Mouse (Mus musculus) kidney, adult 9 months (tissue): ENCODE data around the gene Rasgef1c.

ENCODE experiments used
- DNase-seq: peaks from one replicate; pipeline ENCODE4 v3.0.0; 2022

Rasgef1c gene

GRCm38 (mm10) chr11:49901659-49902458 is at the start of gene Rasgef1c:
Gene Rasgef1c (plus strand): TSS chr11:49901835.
- DNase-seq: peak; percentile 47

GRCm38 (mm10) chr11:49855144-49855543 is 46.5 kb upstream of the Rasgef1c start:
- DNase-seq: no peak

DNA sequence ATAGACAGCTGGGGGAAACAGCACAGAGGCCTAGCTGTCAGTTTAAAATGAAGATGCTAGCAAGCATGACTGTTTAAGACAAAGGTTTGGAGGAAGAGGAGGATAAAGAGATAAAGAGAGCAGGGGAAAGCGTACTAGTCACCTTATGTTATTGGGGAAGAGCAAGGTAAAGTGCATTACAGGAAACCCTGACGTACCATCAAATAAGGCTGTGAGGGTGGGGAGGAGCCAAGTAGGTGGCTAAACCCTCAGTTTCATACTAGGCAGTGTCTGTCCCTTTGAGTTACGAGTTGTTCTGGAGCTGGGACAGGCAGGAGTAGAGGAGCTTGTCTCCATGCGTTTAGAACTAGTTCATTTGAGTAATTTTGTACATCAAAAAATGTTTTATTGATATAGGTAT is 40.5 kb upstream of the Rasgef1c start:
- DNase-seq: no peak

GRCm38 (mm10) chr11:49863926-49864325 is 37.7 kb upstream of the Rasgef1c start:
- no peak for DNase-seq

DNA sequence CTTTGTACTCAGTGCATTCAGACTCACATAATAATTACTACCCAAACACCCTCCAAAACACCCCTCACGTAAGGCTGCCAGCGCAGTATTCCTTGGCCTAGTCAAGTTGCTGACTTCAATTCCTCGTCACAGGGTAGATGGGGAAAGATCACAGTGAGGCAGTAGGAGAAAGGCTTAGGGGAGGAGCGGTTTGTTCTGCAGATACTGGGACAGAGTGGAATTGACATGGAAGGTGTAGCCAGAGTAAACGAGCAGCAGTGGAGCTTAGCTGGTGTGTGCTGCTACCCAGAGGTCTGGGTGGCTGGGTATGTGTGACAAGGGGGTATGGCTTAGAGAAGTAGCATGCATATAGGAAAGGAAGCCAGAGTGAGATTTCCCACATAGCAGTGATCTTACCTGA is 34.3 kb upstream of the Rasgef1c start:
- no peak for DNase-seq

- DNase-seq: peak; percentile 42
Measured at GRCm38 (mm10) chr11:49869762-49870161, 31.9 kb upstream of the Rasgef1c start.

- DNase-seq: peak; percentile 22
Measured at GRCm38 (mm10) chr11:49871914-49872313, 29.7 kb upstream of the Rasgef1c start.

GRCm38 (mm10) chr11:49872779-49873178 is 28.9 kb upstream of the Rasgef1c start:
- DNase-seq: no peak

DNA sequence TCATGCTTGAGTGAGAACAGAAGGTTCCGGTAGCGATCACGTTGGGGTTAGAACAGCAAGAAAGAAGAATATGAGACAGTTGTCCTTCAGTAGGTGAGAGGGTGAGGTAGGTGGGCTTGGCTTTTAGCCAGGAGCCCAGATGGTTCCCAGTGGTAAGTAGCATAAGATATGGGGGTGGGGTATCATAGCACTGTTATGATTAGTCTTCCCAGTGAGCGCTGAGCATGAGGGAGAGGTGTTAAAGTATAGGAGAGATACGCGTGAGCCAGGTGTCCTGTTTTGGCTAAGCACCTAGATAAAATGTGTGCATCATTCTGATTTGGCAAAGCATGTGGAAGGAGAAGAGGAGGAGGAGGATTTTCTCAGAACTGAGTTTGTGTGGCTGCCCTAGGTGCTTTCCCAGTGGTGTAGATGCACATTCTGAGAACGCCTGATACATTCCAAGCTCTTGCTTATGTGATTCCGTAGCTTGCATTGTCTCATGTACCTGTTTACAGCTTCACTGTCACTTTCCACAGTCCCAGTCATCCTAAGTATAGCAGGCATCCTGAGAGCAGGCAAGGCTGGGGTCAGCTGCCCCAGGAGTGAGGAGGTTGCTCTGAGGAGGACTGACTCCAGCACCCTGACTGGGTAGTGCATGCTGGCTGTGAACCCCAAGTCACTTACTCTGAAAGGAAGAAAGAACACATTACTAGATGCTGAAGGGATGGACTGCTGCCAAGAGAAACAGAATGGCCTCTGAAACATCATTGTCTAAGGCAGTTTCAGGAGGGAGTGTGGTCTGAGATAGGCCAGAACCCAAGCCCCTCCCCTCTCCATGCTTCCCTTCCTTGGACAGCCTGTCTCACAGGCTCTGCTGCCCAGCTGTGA is 24.5 kb upstream of the Rasgef1c start:
- DNase-seq: no peak

- DNase-seq: no peak
Measured at GRCm38 (mm10) chr11:49879950-49880642, 21.5 kb upstream of the Rasgef1c start.

- DNase-seq: no peak
Measured at GRCm38 (mm10) chr11:49883394-49883793, 18.2 kb upstream of the Rasgef1c start.

DNA sequence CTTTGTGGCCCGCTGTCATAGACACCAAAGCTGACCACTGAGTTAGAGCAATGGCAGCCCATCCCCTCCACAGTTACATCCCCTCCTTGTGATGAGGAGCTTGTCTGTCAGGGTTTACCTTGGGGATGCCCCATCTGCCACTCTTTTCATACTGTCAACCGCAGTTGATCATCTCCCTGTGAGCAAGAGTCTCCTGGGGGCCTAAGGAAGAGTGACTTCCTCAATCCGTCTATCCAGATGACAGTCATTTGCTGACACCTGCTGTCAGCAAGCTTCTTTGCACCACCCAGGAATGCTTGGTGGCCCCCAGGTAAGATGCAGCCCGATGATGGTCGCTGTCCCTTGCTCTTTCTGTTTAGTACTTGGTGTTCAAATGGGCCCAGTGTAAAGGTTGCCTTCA is 13.2 kb upstream of the Rasgef1c start:
- no peak for DNase-seq

GRCm38 (mm10) chr11:49891993-49892392 is 9.6 kb upstream of the Rasgef1c start:
- DNase-seq: no peak

GRCm38 (mm10) chr11:49893806-49894205 is 7.8 kb upstream of the Rasgef1c start:
- DNase-seq: no peak

- DNase-seq: no peak
Measured at GRCm38 (mm10) chr11:49895966-49896590, 5.6 kb upstream of the Rasgef1c start.

GRCm38 (mm10) chr11:49900043-49900442 is 1.6 kb upstream of the Rasgef1c start:
- DNase-seq: no peak

DNA sequence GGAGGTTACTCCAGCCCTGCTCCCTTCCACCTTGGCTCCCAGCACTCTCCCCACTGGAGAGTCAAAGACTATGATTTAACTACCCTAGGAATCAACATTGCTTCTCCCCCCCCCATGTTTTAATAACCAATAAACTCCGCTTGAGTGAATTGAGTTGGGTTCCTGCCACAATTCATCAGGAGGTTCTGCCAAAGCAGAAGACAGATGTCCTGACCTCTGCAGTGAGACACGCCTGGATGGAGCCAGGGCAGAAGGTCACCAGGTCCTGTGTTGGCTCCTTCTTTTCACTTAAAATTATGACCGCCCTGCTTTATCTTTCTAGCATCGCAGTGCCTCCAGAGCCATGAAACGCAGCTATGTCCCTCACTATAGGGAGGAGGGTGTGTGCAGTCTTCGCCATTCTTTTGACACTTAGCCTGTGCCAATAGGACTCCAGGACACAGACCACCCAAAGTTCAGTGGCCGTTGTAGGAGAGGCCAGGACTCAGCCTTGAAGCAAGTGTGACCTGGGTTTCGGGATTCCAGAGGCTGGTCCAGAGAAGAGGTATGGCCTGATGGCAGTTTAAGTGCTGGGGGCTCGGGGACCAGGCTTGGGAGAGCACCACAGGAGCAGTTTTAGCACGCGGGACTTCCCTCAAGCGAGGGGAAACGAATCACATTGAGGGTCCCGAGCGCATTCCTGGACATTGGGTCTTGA is 525 bp upstream of the Rasgef1c start:
- DNase-seq: peak; percentile 78

- DNase-seq: peak; percentile 64
Measured at GRCm38 (mm10) chr11:49903333-49903732, 1.7 kb downstream of the Rasgef1c start.

- DNase-seq: no peak
Measured at GRCm38 (mm10) chr11:49918521-49919180, 17.0 kb downstream of the Rasgef1c start.

GRCm38 (mm10) chr11:49919304-49919703 is 17.7 kb downstream of the Rasgef1c start:
- no peak for DNase-seq

DNA sequence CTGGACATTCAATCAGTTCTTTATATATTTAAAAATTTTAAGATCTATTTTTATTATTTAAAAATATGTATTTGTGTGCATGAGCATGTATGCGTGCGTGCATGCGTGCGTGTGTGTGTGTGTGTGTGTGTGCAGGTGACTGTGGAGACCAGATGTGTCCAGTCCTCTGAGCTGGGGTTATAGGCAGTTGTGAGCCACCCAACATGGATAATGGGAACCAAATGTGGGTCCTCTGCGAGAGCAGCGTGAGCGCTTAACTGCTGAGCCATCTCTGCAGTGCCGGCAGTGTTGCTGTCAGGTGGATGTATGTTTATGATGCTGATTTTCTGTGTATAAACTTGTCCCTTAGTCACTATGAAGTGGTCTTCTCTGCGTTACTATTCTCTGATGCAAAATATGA is 21.9 kb downstream of the Rasgef1c start:
- DNase-seq: no peak

DNA sequence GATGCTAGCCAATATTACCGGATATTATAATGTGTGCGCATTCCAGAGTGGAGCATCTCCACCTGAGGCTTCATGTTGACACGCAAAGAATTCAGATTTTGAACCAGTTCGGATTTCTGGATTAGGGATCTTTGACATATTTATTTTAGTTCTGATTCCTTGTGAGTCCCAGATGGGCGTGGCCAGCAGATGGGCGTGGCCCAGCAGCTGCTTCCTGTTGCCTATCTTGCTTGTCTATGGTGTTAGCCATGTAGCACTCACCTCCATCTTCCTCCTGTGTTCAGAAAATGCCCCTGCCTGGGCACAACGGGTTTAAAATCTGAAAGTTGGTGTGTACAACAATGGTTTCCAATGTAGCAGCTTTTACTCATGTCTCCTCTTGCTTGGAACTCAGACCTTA is 24.5 kb downstream of the Rasgef1c start:
- no peak for DNase-seq
